Comparison of ENCODE assay signal across 8 mouse cellular contexts in the genomic region with DNA sequence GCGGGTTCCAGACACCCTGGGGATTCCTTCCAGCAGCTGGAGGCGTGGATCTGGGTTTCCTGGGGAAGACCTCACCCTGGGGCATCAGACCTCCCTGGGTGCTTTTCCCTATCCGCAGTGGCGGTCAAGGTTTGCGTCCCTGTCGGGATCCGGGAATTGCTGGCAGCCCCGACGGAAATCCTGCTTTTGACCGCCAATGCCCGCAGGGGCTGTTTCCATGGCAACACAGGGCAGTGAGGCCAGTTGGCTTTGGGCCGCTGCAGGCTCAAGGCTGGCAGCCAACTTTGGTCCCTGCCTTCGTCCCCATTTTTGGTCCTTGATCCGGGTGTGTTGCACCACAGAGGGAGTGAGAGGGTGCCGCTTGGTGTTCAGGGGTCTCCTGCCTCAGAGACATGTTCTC. TPM values are rescaled to one million over a fixed set of nuclear protein-coding genes. Genes with fewer than 3 reads are reported as not detected.
A peak's percentile ranks its signal among the peaks of the same experiment; 100 is the strongest.
DNase-seq lines count a peak whose midpoint lies in the region; ATAC-seq lines count a peak whose summit lies in the region.

No protein-coding gene starts in this region.

- no peaks in the 10 kb centered on the region for H3K36me3 ChIP-seq in hindbrain, embryonic 15.5 days

- 0 out of 2 replicates have a peak overlapping the region, but pooled peaks have one; percentile 13 for H3K9ac ChIP-seq in hindbrain, embryonic 15.5 days

- no peak overlapping the region for H3K4me3 ChIP-seq in hindbrain, embryonic 15.5 days

- 2% methylated on average over 15 of the region's 15 CpGs for WGBS in hindbrain, embryonic 15.5 days

- peaks cover 25% of the 10 kb centered on the region for H3K4me1 ChIP-seq in hindbrain, embryonic 15.5 days (replicated peaks)

- ATAC-seq in frontal cortex, adult (ENCODE audit: low TSS enrichment) = no peak
- ATAC-seq in hindbrain, embryonic 15.5 days (ENCODE audit: low FRiP score, low read depth) = peak; percentile 72

- DNase-seq in frontal cortex, adult 2 months (ENCODE audit: extremely low spot score in 1 of 2, low spot score in 1 of 2) = peak; percentile 19 to 63
- DNase-seq in cerebellum, postnatal 14 days = peak; percentile 93 to 94
- peak; percentile 38 for DNase-seq in gastrocnemius, adult 18-20 months (ENCODE audit: low spot score)
- DNase-seq in left cerebral cortex, adult 11 months (ENCODE audit: low spot score) = peak; percentile 23
- peak; percentile 92 for DNase-seq in lung, postnatal 10 days
- DNase-seq in right cerebral cortex, postnatal 14 days = peak; percentile 56

- peaks cover 23% of the 10 kb centered on the region for H3K27me3 ChIP-seq in hindbrain, embryonic 15.5 days

- H3K9me3 ChIP-seq in hindbrain, embryonic 15.5 days = no peaks in the 10 kb centered on the region

- H3K4me2 ChIP-seq in hindbrain, embryonic 15.5 days = peak overlapping the region; percentile 47

- no peak overlapping the region; the same call in 1 of the 2 replicates for H3K27ac ChIP-seq in hindbrain, embryonic 15.5 days (replicated peaks)

RNA-seq across cellular contexts. Expression of a gene that starts 1.0 kb away (rescaled TPM):
- polyA plus RNA-seq in frontal cortex, adult 2 months (2012; rRNA removed) = 0.18 and 0.19 TPM in 2 replicates
- under 1 TPM; 0.09 to 0.14 TPM for total RNA-seq in gastrocnemius, adult 18-20 months (2021)
- 0.04 and 0.21 TPM in 2 replicates for polyA plus RNA-seq in hindbrain, embryonic 15.5 days (2015; fragmentation: Nextera tagmentation; extraction: Ambion mirVana)

RNA-seq across cellular contexts. Expression of a gene that starts 36.2 kb away (rescaled TPM):
- 28.5 and 28.6 TPM in 2 replicates for polyA plus RNA-seq in frontal cortex, adult 2 months (2012; rRNA removed)
- 10 to 100 TPM; 40.6 to 41.6 TPM for total RNA-seq in gastrocnemius, adult 18-20 months (2021)
- 11.8 and 13.9 TPM in 2 replicates for polyA plus RNA-seq in hindbrain, embryonic 15.5 days (2015; fragmentation: Nextera tagmentation; extraction: Ambion mirVana)

RNA-seq across cellular contexts. Expression of a gene that starts 52.5 kb away (rescaled TPM):
- 33.3 and 38.7 TPM in 2 replicates for polyA plus RNA-seq in frontal cortex, adult 2 months (2012; rRNA removed)
- 10 to 100 TPM; 23.5 to 23.9 TPM for total RNA-seq in gastrocnemius, adult 18-20 months (2021)
- 35.7 and 38.3 TPM in 2 replicates for polyA plus RNA-seq in hindbrain, embryonic 15.5 days (2015; fragmentation: Nextera tagmentation; extraction: Ambion mirVana)

Comparison
In these comparisons a context has a peak if more than half of its experiments do, and no peak if none do; other contexts are left out.
1. DNase-seq: peak in every context shown above with its lines; median percentile 94 in cerebellum, postnatal 14 days; 92 in lung, postnatal 10 days; 56 in right cerebral cortex, postnatal 14 days; 41 in frontal cortex, adult 2 months; 38 in gastrocnemius, adult 18-20 months; 23 in left cerebral cortex, adult 11 months.